Mouse (Mus musculus) megakaryocyte, adult 5-6 weeks (primary cell): ENCODE measurements around the gene Kdm4c. TPM values are rescaled to one million over a fixed set of nuclear protein-coding genes. Genes with fewer than 3 reads are reported as not detected.
"Not testable (repeated sequence)": the region's sequence is repeated elsewhere in the genome, so short reads cannot be mapped to it uniquely, and the experiment has no call there.

Source experiments
- ATAC-seq: 2 replicates; pipeline ENCODE4 v1.8.0; 2016; ENCODE audit warnings: mild to moderate bottlenecking, inconsistent platforms; ENCODE audit not compliant: poor library complexity, severe bottlenecking
- total RNA-seq, 2 experiments: library from RNA; stranded (forward) in 1 of 2; stranded (reverse) in 1 of 2; fragments of 153-499, 151-499 nt in 1 of 2; fragments of 221-1000, 200-1000 nt in 1 of 2; gene quantifications; 2 replicates each; pipeline versions ENCODE4 v1.2.3 to v1.2.4; 2015 to 2017

The Kdm4c gene
- total RNA-seq (2015) (20.4 and 21.3 TPM in 2 replicates), total RNA-seq (2017) (28.0 and 29.7 TPM in 2 replicates)

GRCm38 (mm10) chr4:74242176-74242575, at the start of gene Kdm4c:
TSS of gene Kdm4c (plus strand) at chr4:74242497.
- ATAC-seq: no peak

GRCm38 (mm10) chr4:74201281-74201811, 41.0 kb upstream of the Kdm4c start:
- ATAC-seq: no peak

DNA sequence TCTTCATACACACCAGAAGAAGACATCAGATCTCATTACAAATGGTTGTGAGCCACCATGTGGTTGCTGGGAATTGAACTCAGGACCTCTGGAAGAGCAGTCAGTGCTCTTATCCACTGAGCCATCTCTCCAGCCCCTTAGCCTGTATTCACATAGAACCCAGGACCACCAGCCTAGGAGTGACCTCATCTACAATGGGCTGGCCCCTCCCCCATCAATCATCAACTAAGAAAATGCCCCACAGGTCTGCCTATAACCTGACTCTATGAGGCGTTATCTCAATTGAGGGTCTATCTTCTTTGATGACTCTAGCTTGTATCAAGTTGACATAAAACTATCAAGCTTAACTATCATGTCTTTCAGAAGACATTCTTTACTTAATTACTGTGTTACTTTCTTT, 20.5 kb upstream of the Kdm4c start:
- not testable (repeated sequence) for ATAC-seq

- peak; percentile 67 for ATAC-seq
These were observed 19.9 kb upstream of the Kdm4c start for GRCm38 (mm10) chr4:74222360-74222759.

GRCm38 (mm10) chr4:74224210-74224609, 18.1 kb upstream of the Kdm4c start:
- no peak for ATAC-seq

- ATAC-seq: peak; percentile 68
These were observed 11.3 kb upstream of the Kdm4c start for GRCm38 (mm10) chr4:74230994-74231393.

DNA sequence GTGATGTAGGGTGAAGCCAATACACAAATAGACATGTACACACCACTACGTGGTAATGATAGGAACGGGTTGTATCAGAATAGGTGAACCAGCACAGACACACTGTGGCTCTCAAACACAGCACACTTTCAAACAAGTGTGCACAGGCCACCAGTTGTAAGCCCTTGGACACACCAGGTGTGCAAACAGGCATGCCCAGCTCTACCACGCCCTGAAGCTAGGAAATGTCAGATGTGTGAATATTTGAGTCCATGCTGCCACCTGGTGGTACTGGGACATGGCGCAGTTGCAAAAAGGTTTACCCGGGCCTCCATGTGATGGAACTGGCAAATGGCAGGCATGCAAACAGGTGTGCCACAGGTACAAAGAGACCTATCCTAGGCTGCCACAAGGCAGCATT, 10.9 kb upstream of the Kdm4c start:
- peak; percentile 80 for ATAC-seq

- ATAC-seq: no peak
These were observed 8.8 kb upstream of the Kdm4c start for GRCm38 (mm10) chr4:74233534-74233933.

GRCm38 (mm10) chr4:74251348-74252244, 9.3 kb downstream of the Kdm4c start:
- peak; percentile 92 for ATAC-seq

GRCm38 (mm10) chr4:74252245-74253105, 10.2 kb downstream of the Kdm4c start:
- ATAC-seq: peak; percentile 36

DNA sequence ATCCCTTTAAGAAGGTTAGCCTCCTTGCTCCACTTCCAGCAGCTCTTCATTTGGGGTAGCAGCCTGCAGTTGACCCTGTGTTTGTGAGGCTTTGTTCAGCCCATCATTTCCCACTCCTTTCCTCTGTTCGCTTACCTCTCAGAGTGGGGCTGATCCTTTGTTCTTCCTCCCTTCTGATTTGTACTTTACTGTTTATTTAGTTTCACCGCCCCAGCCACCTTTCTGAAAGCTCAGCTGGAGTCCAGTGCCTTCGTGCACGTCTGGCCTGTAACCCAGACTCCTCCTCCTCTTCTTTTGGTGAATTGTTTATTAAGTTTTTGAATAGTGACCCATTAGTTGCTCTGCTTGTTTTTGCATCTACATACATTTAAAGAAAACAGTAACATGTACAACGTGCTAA, 15.6 kb downstream of the Kdm4c start:
- ATAC-seq: no peak

GRCm38 (mm10) chr4:74258538-74258937, 16.2 kb downstream of the Kdm4c start:
- ATAC-seq: no peak

GRCm38 (mm10) chr4:74259331-74259730, 17.0 kb downstream of the Kdm4c start:
- no peak for ATAC-seq

DNA sequence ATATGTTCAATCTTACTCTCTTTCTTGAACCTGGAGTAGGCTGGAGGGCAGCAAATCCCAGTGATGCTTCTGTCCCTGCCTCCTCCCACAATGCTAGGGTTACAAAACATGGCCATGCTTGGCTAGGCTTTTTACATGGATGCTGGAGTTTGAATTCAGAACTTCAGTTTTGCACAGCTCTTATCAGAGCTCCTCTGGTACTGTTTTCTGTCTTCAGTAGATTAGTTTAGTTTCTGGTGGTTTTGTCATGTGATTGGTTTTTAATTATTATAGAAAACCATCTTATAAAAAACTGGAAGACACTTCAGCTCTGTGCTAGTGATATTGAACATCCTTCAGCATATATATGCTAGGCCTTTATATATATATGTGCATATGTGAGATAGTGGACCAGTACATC, 19.6 kb downstream of the Kdm4c start:
- ATAC-seq: no peak

DNA sequence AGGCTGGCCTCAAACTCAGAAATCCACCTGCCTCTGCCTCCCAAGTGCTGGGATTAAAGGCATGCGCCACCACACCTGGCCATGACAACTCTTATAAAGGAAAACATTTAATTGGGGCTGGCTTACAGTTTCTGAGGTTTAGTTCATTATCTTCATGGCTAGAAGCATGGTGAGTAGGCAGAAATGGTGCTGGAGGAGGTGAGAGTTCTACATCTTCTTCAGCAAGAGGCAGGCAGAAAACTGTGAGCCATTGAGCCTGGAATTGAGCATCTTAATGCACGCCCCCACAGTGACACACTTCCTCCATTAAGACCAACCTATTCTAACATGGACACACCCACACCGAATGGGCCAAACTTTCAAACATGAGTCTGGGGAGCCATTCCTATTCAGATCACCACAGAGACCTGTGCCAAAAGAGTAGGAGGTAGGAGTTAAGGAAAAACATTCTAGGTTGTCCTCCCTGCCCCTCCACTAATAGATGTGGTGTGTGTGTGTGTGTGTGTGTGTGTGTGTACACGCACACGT, 22.2 kb downstream of the Kdm4c start:
- ATAC-seq: no peak

DNA sequence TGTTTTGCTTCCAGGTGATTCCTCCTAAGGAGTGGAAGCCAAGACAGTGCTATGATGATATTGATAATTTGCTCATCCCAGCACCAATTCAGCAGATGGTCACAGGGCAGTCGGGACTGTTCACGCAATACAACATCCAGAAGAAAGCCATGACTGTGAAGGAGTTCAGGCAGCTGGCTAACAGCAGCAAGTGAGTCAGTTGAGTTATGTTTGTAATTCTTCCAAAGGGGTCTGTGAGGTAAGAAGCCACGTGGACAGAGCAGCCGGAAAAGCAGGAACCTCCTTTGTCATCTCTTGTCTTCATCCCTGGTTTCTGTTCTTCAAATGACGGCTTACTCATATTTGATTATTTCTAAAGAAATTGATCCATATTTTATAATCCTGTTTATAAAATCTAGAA, 28.9 kb downstream of the Kdm4c start:
- ATAC-seq: peak; percentile 59

- no peak for ATAC-seq
These were observed 35.2 kb downstream of the Kdm4c start for GRCm38 (mm10) chr4:74277486-74277885.

DNA sequence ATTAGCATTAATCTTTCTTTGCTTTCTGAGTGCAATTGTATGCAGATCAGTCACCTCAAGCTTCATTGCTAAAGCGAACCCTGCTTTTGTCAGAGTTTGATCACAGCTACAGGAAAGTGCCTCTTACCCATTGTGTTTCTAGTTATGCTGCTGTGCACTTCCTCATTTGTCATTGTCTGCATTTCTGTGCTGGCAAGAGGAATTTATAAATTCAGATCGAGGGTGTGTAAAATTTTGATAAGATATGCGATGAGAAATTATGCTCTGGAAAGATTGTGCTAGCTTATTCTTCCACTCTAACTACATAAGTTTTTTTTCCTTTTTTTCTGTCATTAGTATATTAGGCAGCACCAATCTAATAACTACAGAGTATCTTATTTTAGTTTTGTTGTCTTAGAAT, 37.9 kb downstream of the Kdm4c start:
- ATAC-seq: peak; percentile 63

- ATAC-seq: no peak
These were observed 45.6 kb downstream of the Kdm4c start for GRCm38 (mm10) chr4:74287851-74288250.

- ATAC-seq: no peak
These were observed 52.4 kb downstream of the Kdm4c start for GRCm38 (mm10) chr4:74294726-74295125.
